ENCODE assay signal across 17 mouse cellular contexts in the genomic region with DNA sequence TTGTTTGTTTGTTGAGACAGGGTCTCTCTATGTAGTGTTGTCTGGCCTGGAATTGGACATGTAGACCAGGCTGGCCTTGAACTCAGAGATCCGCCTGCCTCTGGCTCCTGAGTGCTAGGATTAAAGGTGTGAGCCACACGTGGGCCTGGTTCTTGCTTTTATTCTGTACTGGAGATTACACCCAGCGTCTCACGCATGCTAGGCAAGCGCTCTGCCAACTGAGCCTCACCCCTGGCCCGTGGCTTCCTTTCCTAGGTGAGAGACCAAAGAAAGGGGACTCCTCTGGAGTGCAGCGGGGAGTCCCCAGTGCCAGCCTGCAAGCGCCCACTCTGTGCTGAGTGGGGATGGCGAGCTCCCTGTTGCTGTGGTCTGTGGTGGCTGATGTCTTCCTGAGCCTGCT. TPM values are rescaled to one million over a fixed set of nuclear protein-coding genes. Genes with fewer than 3 reads are reported as not detected.
DNase-seq lines count a peak whose midpoint lies in the region; ATAC-seq and TF ChIP-seq lines count a peak whose summit lies in the region.
"Had no signal": no experiment of that assay in that cellular context is flagged by ENCODE, and none has a peak within 500 bp of the region (broad histone marks: within the 10 kb centered on the region; RNA-seq: fewer than 3 reads in every experiment).

No protein-coding gene starts in this region.

- ATAC-seq in cerebellum, adult (ENCODE audit: insufficient number of reproducible peaks, low FRiP score, low TSS enrichment) = no peak
- ATAC-seq: forebrain, embryonic 14.5 days; forebrain, embryonic 16.5 days had no signal

- DNase-seq in cerebellum, adult 2 months = no peak
- no peak for DNase-seq in cerebellum, postnatal 4 days (ENCODE audit: low spot score in 2 of 2)
- peak; percentile 4 to 10 for DNase-seq in cerebellum, postnatal 10 days
- peak; percentile 11 for DNase-seq in gastrocnemius, adult 2 months
- DNase-seq in gastrocnemius, postnatal 14 days = no peak
- no peak for DNase-seq in kidney, adult 2 months
- no peak for DNase-seq in kidney, adult 11 months
- DNase-seq: adrenal gland, adult 2 months; embryo, embryonic 11 days had no signal

- H3K27ac ChIP-seq in cerebellum, adult 2 months (ENCODE audit: insufficient read depth, low read length) = peak overlapping the region; percentile 65
- no peak overlapping the region for H3K27ac ChIP-seq in gastrocnemius, adult 2 months
- H3K27ac ChIP-seq in kidney, adult 2 months (ENCODE audit: insufficient read depth, low read depth, low read length) = peak overlapping the region; percentile 66
- H3K27ac ChIP-seq: embryonic facial prominence, embryonic 13.5 days; embryonic facial prominence, embryonic 15.5 days; forebrain, embryonic 10.5 days; forebrain, embryonic 12.5 days had no signal

- H3K4me3 ChIP-seq in cerebellum, adult 2 months (replicated peaks; ENCODE audit: insufficient read depth, low read depth, low read length) = no peak overlapping the region
- no peak overlapping the region for H3K4me3 ChIP-seq in gastrocnemius, adult 2 months
- H3K4me3 ChIP-seq in kidney, adult 2 months (ENCODE audit: insufficient read depth, low read depth, low read length) = no peak overlapping the region
- H3K4me3 ChIP-seq: embryonic facial prominence, embryonic 13.5 days; embryonic facial prominence, embryonic 15.5 days; erythroblast, embryonic 14.5 days; forebrain, embryonic 10.5 days; forebrain, embryonic 12.5 days had no signal

- TF ChIP-seq POLR2A in cerebellum, adult 2 months (IDR thresholded peaks at IDR 0.05; ENCODE audit: borderline replicate concordance, insufficient read depth, low read length) = no peak
- no peak for TF ChIP-seq POLR2A in kidney, adult 2 months (IDR thresholded peaks at IDR 0.05; ENCODE audit: low read depth, low read length)

- WGBS in cerebellum, adult 2 months = 41% methylated on average over 9 of the region's 9 CpGs
- 76% methylated on average over 9 of the region's 9 CpGs for WGBS in kidney, adult 2 months

- H3K36me3 ChIP-seq in kidney, adult 2 months (ENCODE audit: control insufficient read depth, insufficient read depth, low read length) = no peaks in the 10 kb centered on the region
- H3K36me3 ChIP-seq: embryonic facial prominence, embryonic 13.5 days; embryonic facial prominence, embryonic 15.5 days; forebrain, embryonic 10.5 days; forebrain, embryonic 12.5 days had no signal

- peaks cover 77% of the 10 kb centered on the region for H3K4me1 ChIP-seq in cerebellum, adult 2 months (ENCODE audit: control insufficient read depth, insufficient read depth, low read length)
- no peaks in the 10 kb centered on the region for H3K4me1 ChIP-seq in kidney, adult 2 months (ENCODE audit: control insufficient read depth, insufficient read depth, low read length)

- TF ChIP-seq CTCF in cerebellum, adult 2 months (IDR thresholded peaks at IDR 0.05; ENCODE audit: borderline replicate concordance, insufficient read depth, low read depth, low read length) = no peak
- no peak for TF ChIP-seq CTCF in gastrocnemius, adult 2 months (IDR thresholded peaks at IDR 0.05)
- TF ChIP-seq CTCF in kidney, adult 2 months (conservative IDR thresholded peaks at IDR 0.05; ENCODE audit: insufficient read depth, insufficient read length, low read depth, low read length) = no peak

- intact Hi-C loops in gastrocnemius, adult 2 months (cut with DNase I) = no loop called here
- intact Hi-C loops in gastrocnemius, postnatal 14 days (cut with DNase I; ENCODE audit: low total_unique reads) = loop anchor here (10.0 kb wide), 1 partner anchor 156 kb away; no protein-coding TSS in a partner anchor

- H3K27me3 ChIP-seq in cerebellum, adult 2 months (ENCODE audit: control insufficient read depth, insufficient read depth, low read length) = no peaks in the 10 kb centered on the region
- no peaks in the 10 kb centered on the region; the same call in 1 of the 2 replicates for H3K27me3 ChIP-seq in kidney, adult 2 months (replicated peaks; ENCODE audit: control insufficient read depth, insufficient read depth, low read length)

RNA-seq across cellular contexts. Expression of a gene that starts 14.0 kb away (rescaled TPM):
- 396 and 425 TPM in 2 replicates for polyA plus RNA-seq in cerebellum, adult 2 months (2012; rRNA removed)
- total RNA-seq in gastrocnemius, adult 2 months (2021) = 1 to 10 TPM; 4.4 to 8.6 TPM
- total RNA-seq in gastrocnemius, postnatal 14 days (2021) = 1 to 10 TPM; 4.1 to 4.8 TPM
- polyA plus RNA-seq in kidney, adult 2 months (2012; rRNA removed) = 213 and 248 TPM in 2 replicates

Comparison
In these comparisons a context has a peak if more than half of its experiments do, and no peak if none do; other contexts are left out.
1. DNase-seq: peak in cerebellum, postnatal 10 days (2 of 2) and gastrocnemius, adult 2 months (single experiment); none in cerebellum, adult 2 months (0 of 2), cerebellum, postnatal 4 days (0 of 2), gastrocnemius, postnatal 14 days (single experiment), kidney, adult 2 months (single experiment) and kidney, adult 11 months (single experiment).